Mouse (Mus musculus) myocyte (in vitro differentiated cells): ENCODE data around the gene Stard13. TPM values are rescaled to one million over a fixed set of nuclear protein-coding genes. Genes with fewer than 3 reads are reported as not detected.

Source experiments
- H3K27me3 ChIP-seq: one replicate; pipeline ENCODE4 v1.6.1; 2011; ENCODE audit not compliant: control insufficient read depth, insufficient read depth, insufficient read length
- H3K36me3 ChIP-seq: one replicate; pipeline ENCODE4 v1.6.1; 2011; ENCODE audit not compliant: control insufficient read depth, insufficient read depth
- H3K4me2 ChIP-seq: one replicate; pipeline ENCODE4 v1.6.1; 2011; ENCODE audit warnings: low read depth, control low read depth
- H3K4me3 ChIP-seq: one replicate; pipeline ENCODE4 v1.5.1; 2011; ENCODE audit warnings: mild to moderate bottlenecking, control low read depth, moderate library complexity
- H3K79me2 ChIP-seq: one replicate; pipeline ENCODE4 v1.6.1; 2011; ENCODE audit not compliant: control insufficient read depth, insufficient read depth
- H3ac ChIP-seq: one replicate; pipeline ENCODE4 v1.6.1; 2011; ENCODE audit not compliant: control insufficient read depth, insufficient read length
- CEBPB ChIP-seq: IDR thresholded peaks from 2 replicates; pipeline ENCODE4 v1.6.1; 2011; ENCODE audit warnings: mild to moderate bottlenecking, moderate library complexity; ENCODE audit not compliant: poor library complexity, insufficient read depth, severe bottlenecking
- E2F4 ChIP-seq: IDR thresholded peaks from one replicate; pipeline ENCODE4 v1.6.1; 2011; ENCODE audit warnings: mild to moderate bottlenecking, control low read depth, moderate library complexity; ENCODE audit not compliant: insufficient read depth
- MAX ChIP-seq: IDR thresholded peaks from one replicate; pipeline ENCODE4 v1.6.1; 2011; ENCODE audit warnings: low read depth, mild to moderate bottlenecking, control low read depth
- MYOD1 ChIP-seq, 3 experiments: IDR thresholded peaks; one replicate each; pipeline ENCODE4 v1.6.1; 2011; ENCODE audit warnings: control low read depth in 2 of 3, low read depth in 2 of 3, mild to moderate bottlenecking in 2 of 3, moderate library complexity in 1 of 3; ENCODE audit not compliant: insufficient read length in 2 of 3, control insufficient read depth in 1 of 3
- MYOG ChIP-seq, 3 experiments: IDR thresholded peaks; one replicate each; pipeline ENCODE4 v1.6.1; 2011; ENCODE audit warnings: control low read depth in 2 of 3, low read depth in 2 of 3, mild to moderate bottlenecking in 2 of 3; ENCODE audit not compliant: insufficient read length in 2 of 3, control insufficient read depth in 1 of 3, insufficient read depth in 1 of 3
- POLR2A ChIP-seq: IDR thresholded peaks from one replicate; pipeline ENCODE4 v1.6.1; 2011; ENCODE audit warnings: low read depth, mild to moderate bottlenecking, control low read depth, moderate library complexity; ENCODE audit not compliant: insufficient read length
- POLR2AphosphoS2 ChIP-seq: IDR thresholded peaks from one replicate; pipeline ENCODE4 v1.6.1; 2011; ENCODE audit warnings: low read depth, control low read depth; ENCODE audit not compliant: insufficient read length
- REST ChIP-seq: IDR thresholded peaks from one replicate; pipeline ENCODE4 v1.6.1; 2011; ENCODE audit warnings: mild to moderate bottlenecking, control low read depth, moderate library complexity; ENCODE audit not compliant: insufficient read depth, insufficient read length
- SRF ChIP-seq: IDR thresholded peaks from one replicate; pipeline ENCODE4 v1.6.1; 2011; ENCODE audit warnings: low read depth; ENCODE audit not compliant: control insufficient read depth, insufficient read length
- TCF12 ChIP-seq: IDR thresholded peaks from one replicate; pipeline ENCODE4 v1.6.1; 2011; ENCODE audit warnings: mild to moderate bottlenecking, control low read depth; ENCODE audit not compliant: poor library complexity, insufficient read depth, severe bottlenecking
- TCF3 ChIP-seq: IDR thresholded peaks from one replicate; pipeline ENCODE4 v1.6.1; 2011; ENCODE audit warnings: low read depth, control low read depth; ENCODE audit not compliant: insufficient read length
- USF1 ChIP-seq: IDR thresholded peaks from one replicate; pipeline ENCODE4 v1.6.1; 2011; ENCODE audit warnings: low read depth, mild to moderate bottlenecking, control low read depth, moderate library complexity
- polyA plus RNA-seq: library from polyadenylated mRNA; unstranded; fragments of >200 nt; fragmentation: generic; extraction: Trizol; gene quantifications from one replicate; pipeline ENCODE4 v1.2.1, GENCODE M21; 2012; ENCODE audit warnings: missing spikeins

The Stard13 gene
- polyA plus RNA-seq, 1 experiment, result 15.2 TPM

DNA sequence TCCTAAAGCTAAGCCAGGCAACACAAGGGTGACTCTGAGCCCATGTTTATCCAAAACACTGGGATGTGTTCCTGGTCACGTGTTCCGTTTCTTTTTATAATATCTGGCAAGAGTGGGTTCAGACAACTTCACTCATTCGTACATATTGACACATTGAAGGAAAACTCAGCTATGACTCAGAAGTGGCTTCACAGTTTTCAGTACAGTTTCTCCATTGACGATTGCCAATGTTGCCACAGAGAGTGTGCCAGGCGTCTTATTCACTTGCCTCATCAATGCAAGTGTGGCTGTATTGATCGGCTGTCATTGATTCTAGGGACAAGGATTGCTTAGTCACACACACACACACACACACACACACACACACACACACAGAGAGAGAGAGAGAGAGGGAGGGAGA is 187.5 kb downstream of the Stard13 start:
- Histone ChIP-seq H3K79me2 (no peaks in the 10 kb centered on the region), H3ac (no peak overlapping the region), H3K27me3 (no peaks in the 10 kb centered on the region), H3K36me3 (peaks cover 78% of the 10 kb centered on the region), H3K4me3 (no peak overlapping the region), H3K4me2 (no peak overlapping the region)
- no peak for TF ChIP-seq E2F4

DNA sequence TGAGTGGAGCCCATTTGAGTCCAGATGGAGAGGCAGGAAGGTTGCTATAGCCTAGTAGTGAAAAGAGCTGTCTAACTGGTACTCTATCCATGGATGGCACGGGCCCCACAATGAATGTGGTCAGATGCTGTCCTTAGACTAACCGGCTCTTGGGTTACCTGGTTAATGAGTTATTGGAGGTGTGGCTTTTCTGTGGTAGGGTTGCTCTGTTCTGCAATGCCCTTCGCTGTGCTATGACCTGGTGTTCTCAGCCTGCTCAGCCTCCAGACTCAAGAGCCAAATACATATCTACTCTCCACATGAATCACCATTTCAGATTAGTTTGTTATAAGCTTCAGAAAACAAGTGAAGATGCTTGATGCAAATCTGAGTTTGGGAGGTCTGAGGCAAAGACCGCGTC is 190.7 kb downstream of the Stard13 start:
- Histone ChIP-seq H3K36me3 (peaks cover 76% of the 10 kb centered on the region), H3K27me3 (no peaks in the 10 kb centered on the region)
- TF ChIP-seq MYOD1 (IDR thresholded peaks at IDR 0.05; ENCODE audit: control insufficient read depth in 1 of 3, insufficient read length in 2 of 3, low read depth in 2 of 3) (no peak), E2F4 (no peak), MAX (no peak), CEBPB (no peak), TCF3 (no peak), TCF12 (no peak), POLR2AphosphoS2 (no peak)

DNA sequence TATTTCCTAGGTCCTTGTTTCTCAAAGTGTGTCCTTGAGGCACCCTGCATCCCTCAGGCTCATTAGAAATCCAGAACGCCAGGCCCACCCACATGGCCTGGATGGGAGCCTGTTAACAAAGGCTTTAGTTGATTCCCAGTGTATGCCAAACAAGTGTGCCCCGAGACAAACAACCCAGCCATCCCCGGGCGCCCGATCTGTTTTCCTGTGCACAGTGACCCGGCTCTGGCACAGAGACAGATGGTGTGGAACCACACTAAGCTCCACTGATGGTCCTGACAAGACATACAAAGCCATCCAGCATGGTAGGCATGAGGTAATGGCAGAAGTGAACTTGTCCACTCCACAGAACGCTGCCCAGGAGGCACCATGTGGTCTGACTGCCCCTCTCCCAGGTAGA is 195.8 kb downstream of the Stard13 start:
- Histone ChIP-seq H3K27me3 (no peaks in the 10 kb centered on the region), H3K36me3 (peaks cover 40% of the 10 kb centered on the region), H3K4me2 (no peak overlapping the region), H3K4me3 (no peak overlapping the region), H3ac (no peak overlapping the region), H3K79me2 (no peaks in the 10 kb centered on the region)
- no peak for TF ChIP-seq SRF
- peak; percentile 23 for TF ChIP-seq POLR2AphosphoS2

More for the DNA sequence above, 190.7 kb downstream of the Stard13 start:
- H3K4me3 ChIP-seq, result no peak overlapping the region
- H3K4me2 ChIP-seq, result no peak overlapping the region
- H3K79me2 ChIP-seq, result no peaks in the 10 kb centered on the region
- no peak overlapping the region for H3ac ChIP-seq

DNA sequence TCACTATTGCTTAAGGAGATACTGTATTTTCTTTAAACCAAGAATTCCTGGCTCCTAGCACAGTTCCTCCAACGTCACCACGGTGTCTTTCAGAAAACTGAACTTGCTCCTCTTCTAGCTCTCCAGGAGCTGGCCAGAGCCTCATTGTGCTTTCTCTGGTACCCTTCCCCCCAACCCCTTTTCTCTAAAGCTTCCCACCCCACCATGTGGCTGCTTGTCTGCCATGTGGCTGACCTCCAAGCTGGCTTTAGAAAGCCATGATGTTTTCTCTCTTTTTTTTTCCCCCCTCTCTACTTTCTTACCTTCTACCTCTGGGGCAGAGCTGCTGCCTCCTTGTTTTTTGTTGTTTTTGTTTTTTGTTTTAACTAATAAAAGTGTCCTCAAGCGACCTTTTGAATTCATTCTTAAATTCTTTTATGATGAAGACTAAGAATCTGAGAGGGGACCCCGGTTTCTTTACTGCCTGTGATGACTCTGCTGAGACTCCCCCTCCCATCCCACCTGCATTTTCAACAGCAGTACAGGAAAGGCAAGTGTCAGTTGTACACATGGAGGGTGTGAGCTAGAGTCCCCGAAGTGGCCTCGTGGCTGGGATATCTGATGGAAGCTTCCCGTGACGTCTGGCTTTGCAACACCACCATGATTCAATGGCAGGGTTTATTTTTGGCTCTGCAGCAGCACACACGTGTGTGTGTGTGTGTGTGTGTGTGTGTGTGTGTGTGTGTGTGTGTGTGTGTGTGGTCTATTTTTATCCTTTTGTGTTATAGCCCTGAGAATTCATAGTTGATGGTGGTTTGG is 198.7 kb downstream of the Stard13 start:
- TF ChIP-seq SRF (no peak), POLR2AphosphoS2 (peak; percentile 62)
- H3K36me3 ChIP-seq, result peaks cover 12% of the 10 kb centered on the region
- H3K79me2 ChIP-seq, result no peaks in the 10 kb centered on the region
- H3K4me2 ChIP-seq, result no peak overlapping the region
- no peak overlapping the region for H3ac ChIP-seq
- H3K27me3 ChIP-seq, result no peaks in the 10 kb centered on the region
- H3K4me3 ChIP-seq, result no peak overlapping the region

DNA sequence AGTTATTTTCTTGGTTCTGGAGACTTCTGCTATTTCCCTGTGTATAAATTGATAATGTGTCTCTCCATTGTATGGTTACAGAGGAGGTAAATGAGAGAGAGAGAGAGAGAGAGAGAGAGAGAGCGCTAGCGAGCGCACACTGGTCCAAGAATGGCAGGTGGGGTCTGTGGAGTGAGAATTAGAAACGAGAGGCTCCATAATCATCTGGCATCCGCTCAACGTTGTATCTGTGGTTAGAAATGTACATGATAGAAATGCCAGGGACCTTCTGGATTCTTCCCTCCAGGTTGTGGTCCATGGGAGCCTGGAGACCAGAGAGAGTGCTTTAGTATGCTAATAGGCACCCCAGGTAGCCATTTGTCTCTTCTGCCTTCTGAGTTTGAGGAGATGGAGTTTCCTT is 204.7 kb downstream of the Stard13 start:
- no peak for TF ChIP-seq POLR2A
- TF ChIP-seq POLR2AphosphoS2, result no peak
- TF ChIP-seq MYOD1 (IDR thresholded peaks at IDR 0.05; ENCODE audit: control insufficient read depth in 1 of 3, insufficient read length in 2 of 3, low read depth in 2 of 3), result no peak
- TF ChIP-seq REST, result no peak
- no peak for TF ChIP-seq USF1
- TF ChIP-seq SRF, result no peak
- TF ChIP-seq E2F4, result no peak
- no peak for TF ChIP-seq TCF12
- no peak for TF ChIP-seq CEBPB
- no peak for TF ChIP-seq TCF3
- no peak for TF ChIP-seq MAX
- no peak for TF ChIP-seq MYOG (IDR thresholded peaks at IDR 0.05; ENCODE audit: control insufficient read depth in 1 of 3, insufficient read depth in 1 of 3, insufficient read length in 2 of 3, low read depth in 2 of 3)
- H3ac ChIP-seq, result no peak overlapping the region
- no peak overlapping the region for H3K4me2 ChIP-seq
- no peaks in the 10 kb centered on the region for H3K36me3 ChIP-seq
- no peak overlapping the region for H3K4me3 ChIP-seq
- H3K27me3 ChIP-seq, result no peaks in the 10 kb centered on the region
- H3K79me2 ChIP-seq, result no peaks in the 10 kb centered on the region

DNA sequence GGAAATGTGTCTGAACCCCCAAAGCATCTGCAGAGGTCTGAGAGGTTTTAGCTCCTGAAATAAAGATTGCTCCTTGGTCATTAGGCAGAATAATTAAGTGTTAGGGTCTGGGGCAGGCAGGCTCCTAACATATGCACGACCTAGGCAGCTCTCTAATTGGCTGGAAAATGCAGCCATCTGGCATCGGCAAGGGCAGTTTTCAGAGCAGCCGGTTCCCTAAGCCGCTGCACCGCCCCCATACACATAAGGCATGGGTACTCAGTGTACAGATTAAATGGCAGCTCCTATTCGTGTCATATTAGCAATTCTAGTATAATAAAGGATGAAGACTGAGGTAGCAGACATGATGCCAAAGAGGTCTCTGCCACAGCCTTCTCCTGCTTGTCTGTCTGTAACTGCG is 206.5 kb downstream of the Stard13 start:
- no peak overlapping the region for H3ac ChIP-seq
- TF ChIP-seq MAX (no peak), POLR2A (no peak), USF1 (no peak), TCF12 (no peak), MYOD1 (IDR thresholded peaks at IDR 0.05; ENCODE audit: control insufficient read depth in 1 of 3, insufficient read length in 2 of 3, low read depth in 2 of 3) (no peak), TCF3 (no peak), E2F4 (no peak), SRF (no peak), MYOG (IDR thresholded peaks at IDR 0.05; ENCODE audit: control insufficient read depth in 1 of 3, insufficient read depth in 1 of 3, insufficient read length in 2 of 3, low read depth in 2 of 3) (no peak), REST (no peak), POLR2AphosphoS2 (no peak), CEBPB (no peak)
- no peaks in the 10 kb centered on the region for H3K27me3 ChIP-seq
- no peak overlapping the region for H3K4me2 ChIP-seq
- no peak overlapping the region for H3K4me3 ChIP-seq
- no peaks in the 10 kb centered on the region for H3K79me2 ChIP-seq
- no peaks in the 10 kb centered on the region for H3K36me3 ChIP-seq
